Mouse (Mus musculus) lung, embryonic 14.5 days (tissue): Measurements from ENCODE around the gene Naa50. TPM values are rescaled to one million over a fixed set of nuclear protein-coding genes. Genes with fewer than 3 reads are reported as not detected.

Source experiments
- ATAC-seq: fragments of 200-750 bp; cut with Nextera tagmentation; 2 replicates; pipeline ENCODE4 v1.8.0; 2017; ENCODE audit warnings: mild to moderate bottlenecking, moderate TSS enrichment, moderate library complexity; ENCODE audit not compliant: insufficient read depth
- DNase-seq: peaks from one replicate; pipeline ENCODE4 v3.0.0-alpha.2; 2015
- H3K27ac ChIP-seq: fragments of 300-500 bp; sonication (generic); 2 replicates; pipeline ENCODE4 v1.5.1; 2014; ENCODE audit warnings: low read depth, mild to moderate bottlenecking, moderate library complexity
- H3K27me3 ChIP-seq: fragments of 300-500 bp; sonication (generic); 2 replicates; pipeline ENCODE4 v1.6.1; 2014; ENCODE audit warnings: low read length, control low read depth; ENCODE audit not compliant: insufficient read depth
- H3K36me3 ChIP-seq: fragments of 300-500 bp; sonication (generic); 2 replicates; pipeline ENCODE4 v1.6.1; 2014; ENCODE audit warnings: control low read depth; ENCODE audit not compliant: insufficient read depth
- H3K4me1 ChIP-seq: fragments of 300-500 bp; sonication (generic); 2 replicates; pipeline ENCODE4 v1.6.1; 2014; ENCODE audit warnings: antibody characterized with exemption, control low read depth; ENCODE audit not compliant: insufficient read depth
- H3K4me2 ChIP-seq: fragments of 300-500 bp; sonication (generic); 2 replicates; pipeline ENCODE4 v1.6.1; 2014; ENCODE audit warnings: mild to moderate bottlenecking
- H3K4me3 ChIP-seq: fragments of 300-500 bp; sonication (generic); 2 replicates; pipeline ENCODE4 v1.5.1; 2014; ENCODE audit warnings: low read depth, low read length
- H3K9ac ChIP-seq: fragments of 300-500 bp; sonication (generic); 2 replicates; pipeline ENCODE4 v1.6.1; 2014
- H3K9me3 ChIP-seq: fragments of 300-500 bp; sonication (generic); 2 replicates; pipeline ENCODE4 v1.6.1; 2016; ENCODE audit warnings: low read depth, low read length, control low read depth
- CTCF ChIP-seq: IDR thresholded peaks from 2 replicates; pipeline ENCODE4 v1.5.1; 2016; ENCODE audit warnings: antibody characterized with exemption, low read depth
- WGBS: fragments of 180-500 bp; shearing (Covaris S2); extraction: QIAGEN DNeasy Blood & Tissue Kit; methylation state at CpG from one replicate; pipeline ENCODE4 v1.1.7; 2014; 5-methylcytosine and 5-hydroxymethylcytosine counted together
- polyA plus RNA-seq: library from polyadenylated mRNA; unstranded; fragments of >200 nt; fragmentation: Nextera tagmentation; extraction: Ambion mirVana; gene quantifications from 2 replicates; pipeline ENCODE4 v1.2.1, GENCODE M21; 2014

Naa50 gene
- polyA plus RNA-seq, 1 experiment from 2014 or later, result 82.6 TPM

GRCm38 (mm10) chr16:44126437-44126836 is 13.2 kb upstream of the Naa50 start:
- peak; percentile 44 for DNase-seq

GRCm38 (mm10) chr16:44132300-44132699 is 7.3 kb upstream of the Naa50 start:
- Histone ChIP-seq H3K9me3 (no peaks in the 10 kb centered on the region), H3K27ac (no peak overlapping the region), H3K9ac (no peak overlapping the region), H3K4me1 (no peaks in the 10 kb centered on the region), H3K4me3 (no peak overlapping the region), H3K27me3 (no peaks in the 10 kb centered on the region), H3K4me2 (no peak overlapping the region), H3K36me3 (no peaks in the 10 kb centered on the region)
- WGBS, result 72% methylated on average over 4 of the region's 4 CpGs
- ATAC-seq, result no peak
- DNase-seq, result no peak
- no peak for TF ChIP-seq CTCF

More at GRCm38 (mm10) chr16:44126437-44126836, 13.2 kb upstream of the Naa50 start:
- Histone ChIP-seq H3K9me3 (no peaks in the 10 kb centered on the region), H3K27me3 (no peaks in the 10 kb centered on the region), H3K36me3 (no peaks in the 10 kb centered on the region), H3K9ac (no peak overlapping the region), H3K4me1 (no peaks in the 10 kb centered on the region), H3K27ac (no peak overlapping the region), H3K4me2 (no peak overlapping the region), H3K4me3 (no peak overlapping the region)
- TF ChIP-seq CTCF, result no peak
- WGBS, result 52% methylated on average over 4 of the region's 4 CpGs
- no peak for ATAC-seq

GRCm38 (mm10) chr16:44133187-44133586 is 6.4 kb upstream of the Naa50 start:
- H3K9ac ChIP-seq, result no peak overlapping the region
- H3K4me3 ChIP-seq, result no peak overlapping the region
- DNase-seq, result no peak
- no peaks in the 10 kb centered on the region for H3K36me3 ChIP-seq
- TF ChIP-seq CTCF, result no peak
- no peaks in the 10 kb centered on the region for H3K9me3 ChIP-seq
- H3K27me3 ChIP-seq, result no peaks in the 10 kb centered on the region
- 0 out of 2 replicates have a peak, but pooled peaks have one; percentile 29 for ATAC-seq
- H3K4me2 ChIP-seq, result no peak overlapping the region
- 69% methylated on average over 3 of the region's 3 CpGs for WGBS
- 0 out of 2 replicates have a peak, but pooled peaks cover 6% of the 10 kb centered on the region for H3K4me1 ChIP-seq
- H3K27ac ChIP-seq, result no peak overlapping the region

- no peak for TF ChIP-seq CTCF
- DNase-seq (no peak), ATAC-seq (no peak)
- Histone ChIP-seq H3K4me1 (peaks cover 8% of the 10 kb centered on the region; the same call in 1 of the 2 replicates), H3K4me3 (no peak overlapping the region), H3K9ac (no peak overlapping the region), H3K4me2 (no peak overlapping the region), H3K9me3 (no peaks in the 10 kb centered on the region), H3K36me3 (no peaks in the 10 kb centered on the region), H3K27me3 (no peaks in the 10 kb centered on the region), H3K27ac (no peak overlapping the region)
- 71% methylated on average over 6 of the region's 6 CpGs for WGBS
Observed at GRCm38 (mm10) chr16:44136511-44137021, 3.1 kb upstream of the Naa50 start.

- no peaks in the 10 kb centered on the region for H3K36me3 ChIP-seq
- H3K9me3 ChIP-seq, result no peaks in the 10 kb centered on the region
- peak overlapping the region; percentile 99 for H3K27ac ChIP-seq
- H3K27me3 ChIP-seq, result no peaks in the 10 kb centered on the region
- ATAC-seq, result no peak; the same call in 1 of the 2 replicates
- TF ChIP-seq CTCF, result no peak
- H3K4me3 ChIP-seq, result peak overlapping the region; percentile 97
- H3K9ac ChIP-seq, result peak overlapping the region; percentile 92
- WGBS, result under 1% methylated on average over 24 of the region's 24 CpGs
- peak overlapping the region; percentile 85 for H3K4me2 ChIP-seq
- peaks cover 11% of the 10 kb centered on the region; the same call in 1 of the 2 replicates for H3K4me1 ChIP-seq
- DNase-seq, result peak; percentile 29
Observed at GRCm38 (mm10) chr16:44138377-44138978, 1.2 kb upstream of the Naa50 start.

DNA sequence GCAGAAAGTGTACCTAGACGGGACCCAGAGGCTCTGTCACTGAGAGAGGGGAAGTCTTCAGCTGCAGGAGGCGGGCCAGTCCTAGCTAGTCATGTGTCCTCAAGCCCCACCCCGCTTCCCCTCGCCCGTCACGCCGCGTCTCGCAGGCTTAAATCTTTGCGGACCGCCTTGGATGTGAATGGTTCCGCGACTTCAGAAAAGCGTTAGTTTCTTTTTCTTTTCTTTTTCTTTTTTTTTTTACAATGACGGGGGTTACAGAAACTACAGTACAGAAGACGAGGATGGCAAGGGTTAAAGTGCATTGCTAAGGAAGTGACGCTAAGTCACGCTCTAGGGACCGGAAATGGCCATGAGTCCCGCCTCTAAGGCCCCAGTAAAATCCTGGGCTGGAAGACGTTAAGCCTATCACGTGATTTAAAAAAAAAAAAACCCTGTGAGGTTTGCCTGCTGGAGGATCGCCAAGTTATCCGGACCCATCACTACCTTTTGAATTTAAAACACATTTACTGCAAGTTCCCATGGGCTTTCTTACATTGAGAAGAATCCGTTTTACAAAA is 573 bp upstream of the Naa50 start:
- under 1% methylated on average over 25 of the region's 25 CpGs for WGBS
- no peak for TF ChIP-seq CTCF
- H3K4me2 ChIP-seq, result peak overlapping the region; percentile 85
- peak overlapping the region; percentile 97 for H3K4me3 ChIP-seq
- H3K36me3 ChIP-seq, result no peaks in the 10 kb centered on the region
- no peaks in the 10 kb centered on the region for H3K27me3 ChIP-seq
- no peaks in the 10 kb centered on the region for H3K9me3 ChIP-seq
- peak; percentile 98 for DNase-seq
- ATAC-seq, result peak; percentile 90
- peaks cover 11% of the 10 kb centered on the region; the same call in 1 of the 2 replicates for H3K4me1 ChIP-seq
- H3K9ac ChIP-seq, result peak overlapping the region; percentile 92
- peak overlapping the region; percentile 99 for H3K27ac ChIP-seq

- DNase-seq (peak; percentile 84), ATAC-seq (peak; percentile 70)
- peak overlapping the region; percentile 92 for H3K9ac ChIP-seq
- peak overlapping the region; percentile 85 for H3K4me2 ChIP-seq
- no peaks in the 10 kb centered on the region for H3K36me3 ChIP-seq
- H3K27me3 ChIP-seq, result no peaks in the 10 kb centered on the region
- H3K4me3 ChIP-seq, result peak overlapping the region; percentile 97
- under 1% methylated on average over 44 of the region's 44 CpGs for WGBS
- peak; percentile 55 for TF ChIP-seq CTCF
- H3K27ac ChIP-seq, result peak overlapping the region; percentile 99
- peaks cover 11% of the 10 kb centered on the region; the same call in 1 of the 2 replicates for H3K4me1 ChIP-seq
- no peaks in the 10 kb centered on the region for H3K9me3 ChIP-seq
Observed at GRCm38 (mm10) chr16:44140186-44140787, 657 bp downstream of the Naa50 start.
